Mouse (Mus musculus) megakaryocyte, embryonic 14.5 days (primary cell): Measurements from ENCODE around the gene Mphosph9. TPM values are rescaled to one million over a fixed set of nuclear protein-coding genes. Genes with fewer than 3 reads are reported as not detected.

Experiments used
- H3K27me3 ChIP-seq: replicated peaks from 2 replicates; pipeline ENCODE3; 2012; ENCODE audit warnings: inconsistent platforms
- H3K36me3 ChIP-seq: replicated peaks from 2 replicates; pipeline ENCODE3; 2012; ENCODE audit warnings: low read length, inconsistent platforms, mixed read lengths
- H3K4me1 ChIP-seq: 2 replicates; pipeline ENCODE4 v1.6.1; 2012; ENCODE audit warnings: inconsistent platforms
- H3K4me3 ChIP-seq: replicated peaks from 2 replicates; pipeline ENCODE3; 2012; ENCODE audit warnings: moderate library complexity, mild to moderate bottlenecking, inconsistent platforms
- H3K9me3 ChIP-seq: 2 replicates; pipeline ENCODE4 v1.6.1; 2012; ENCODE audit warnings: inconsistent platforms
- FLI1 ChIP-seq: IDR thresholded peaks from 2 replicates; pipeline ENCODE4 v1.6.1; 2012; ENCODE audit warnings: low read length, inconsistent platforms, mixed read lengths
- GATA1 ChIP-seq: IDR thresholded peaks from 3 replicates; pipeline ENCODE4 v1.6.1; 2012; ENCODE audit warnings: mixed read lengths, low read length, inconsistent platforms, borderline replicate concordance
- polyA plus RNA-seq: library from polyadenylated mRNA; stranded (reverse); fragments of >175 nt; gene quantifications from 2 replicates; pipeline ENCODE4 v1.2.3, GENCODE M21; 2012; ENCODE audit warnings: low replicate concordance; ENCODE audit not compliant: insufficient read depth

Mphosph9 gene
- polyA plus RNA-seq, 1 experiment: 1.8 TPM

GRCm38 (mm10) chr5:124355425-124355959 is 27.7 kb upstream of the Mphosph9 start:
- peaks cover 38% of the 10 kb centered on the region for H3K4me1 ChIP-seq
- H3K4me3 ChIP-seq: peak overlapping the region; percentile 91
- no peaks in the 10 kb centered on the region for H3K9me3 ChIP-seq
- H3K27me3 ChIP-seq: no peaks in the 10 kb centered on the region
- H3K36me3 ChIP-seq: peaks cover 3% of the 10 kb centered on the region
- no peak for TF ChIP-seq FLI1
- no peak for TF ChIP-seq GATA1

GRCm38 (mm10) chr5:124354574-124355424 is 27.0 kb upstream of the Mphosph9 start:
- no peak for TF ChIP-seq FLI1
- no peak for TF ChIP-seq GATA1
- H3K27me3 ChIP-seq: no peaks in the 10 kb centered on the region
- peak overlapping the region; percentile 91 for H3K4me3 ChIP-seq
- no peaks in the 10 kb centered on the region for H3K9me3 ChIP-seq
- H3K36me3 ChIP-seq: peaks cover 5% of the 10 kb centered on the region
- H3K4me1 ChIP-seq: peaks cover 42% of the 10 kb centered on the region

GRCm38 (mm10) chr5:124353726-124354547 is 26.2 kb upstream of the Mphosph9 start:
- no peaks in the 10 kb centered on the region for H3K27me3 ChIP-seq
- TF ChIP-seq FLI1 (no peak), GATA1 (no peak)
- peaks cover 13% of the 10 kb centered on the region for H3K36me3 ChIP-seq
- peaks cover 51% of the 10 kb centered on the region for H3K4me1 ChIP-seq
- H3K9me3 ChIP-seq: no peaks in the 10 kb centered on the region
- peak overlapping the region; percentile 94 for H3K4me3 ChIP-seq

GRCm38 (mm10) chr5:124353011-124353725 is 25.4 kb upstream of the Mphosph9 start:
- Histone ChIP-seq H3K4me1 (peaks cover 54% of the 10 kb centered on the region), H3K4me3 (peak overlapping the region; percentile 94), H3K9me3 (no peaks in the 10 kb centered on the region), H3K27me3 (no peaks in the 10 kb centered on the region), H3K36me3 (peaks cover 21% of the 10 kb centered on the region)
- TF ChIP-seq FLI1 (no peak), GATA1 (no peak)

GRCm38 (mm10) chr5:124352141-124352920 is 24.6 kb upstream of the Mphosph9 start:
- H3K4me1 ChIP-seq: peaks cover 51% of the 10 kb centered on the region
- H3K36me3 ChIP-seq: peaks cover 24% of the 10 kb centered on the region
- no peaks in the 10 kb centered on the region for H3K9me3 ChIP-seq
- no peaks in the 10 kb centered on the region for H3K27me3 ChIP-seq
- no peak for TF ChIP-seq FLI1
- TF ChIP-seq GATA1: no peak
- H3K4me3 ChIP-seq: peak overlapping the region; percentile 94

GRCm38 (mm10) chr5:124351604-124352003 is 23.8 kb upstream of the Mphosph9 start:
- Histone ChIP-seq H3K36me3 (peaks cover 28% of the 10 kb centered on the region), H3K4me1 (peaks cover 51% of the 10 kb centered on the region), H3K9me3 (no peaks in the 10 kb centered on the region), H3K27me3 (no peaks in the 10 kb centered on the region), H3K4me3 (peak overlapping the region; percentile 83)
- TF ChIP-seq GATA1 (no peak), FLI1 (no peak)

- Histone ChIP-seq H3K9me3 (no peaks in the 10 kb centered on the region), H3K4me3 (peak overlapping the region; percentile 78), H3K4me1 (peaks cover 51% of the 10 kb centered on the region), H3K36me3 (peaks cover 32% of the 10 kb centered on the region), H3K27me3 (no peaks in the 10 kb centered on the region)
- TF ChIP-seq GATA1: no peak
- no peak for TF ChIP-seq FLI1
Measured at GRCm38 (mm10) chr5:124351111-124351560, 23.4 kb upstream of the Mphosph9 start.

- Histone ChIP-seq H3K4me3 (no peak overlapping the region), H3K4me1 (peaks cover 51% of the 10 kb centered on the region), H3K27me3 (no peaks in the 10 kb centered on the region), H3K36me3 (peaks cover 35% of the 10 kb centered on the region), H3K9me3 (no peaks in the 10 kb centered on the region)
- no peak for TF ChIP-seq FLI1
- TF ChIP-seq GATA1: no peak
Measured at GRCm38 (mm10) chr5:124350350-124350749, 22.6 kb upstream of the Mphosph9 start.
